In genomic region chr13:111999647-112000292, GRCm38 (mm10) we compare ENCODE assay signal across 10 mouse cellular contexts.
"Had no signal": no experiment of that assay in that cellular context is flagged by ENCODE, and none has a peak within 500 bp of the region (broad histone marks: within the 10 kb centered on the region; RNA-seq: fewer than 3 reads in every experiment).

No protein-coding gene starts in this region.

- H3K36me3 ChIP-seq: limb, embryonic 10.5 days; liver, embryonic 12.5 days; lung, embryonic 15.5 days; midbrain, embryonic 12.5 days; neural tube, embryonic 15.5 days had no signal

- H3K4me3 ChIP-seq: limb, embryonic 10.5 days; liver, embryonic 12.5 days; lung, embryonic 15.5 days; midbrain, embryonic 12.5 days; neural tube, embryonic 15.5 days had no signal

- H3K27ac ChIP-seq: limb, embryonic 10.5 days; liver, embryonic 12.5 days; lung, embryonic 15.5 days; midbrain, embryonic 12.5 days; neural tube, embryonic 15.5 days; stomach, postnatal 0 days had no signal

- H3K9ac ChIP-seq: liver, embryonic 12.5 days; lung, embryonic 15.5 days; midbrain, embryonic 12.5 days; neural tube, embryonic 15.5 days had no signal

- H3K9me3 ChIP-seq: limb, embryonic 10.5 days; liver, embryonic 12.5 days; lung, embryonic 15.5 days; midbrain, embryonic 12.5 days; neural tube, embryonic 15.5 days had no signal

- DNase-seq: kidney, adult 8-10 months; kidney, postnatal 25 days; lung, postnatal 14 days; right cerebral cortex, postnatal 4 days had no signal
